Mouse (Mus musculus): ENCODE measurements around the gene Hnrnpk.
A peak's percentile ranks its signal among the peaks of the same experiment; 100 is the strongest.
"Not testable (repeated sequence)": the region's sequence is repeated elsewhere in the genome, so short reads cannot be mapped to it uniquely, and the experiment has no call there.

Hnrnpk gene

GRCm38 (mm10) chr13:58389324-58389951 is 13.7 kb downstream of the Hnrnpk start:
- no peak for DNase-seq (ENCODE audit: low read depth, low spot score)

- no peak for DNase-seq (ENCODE audit: low read depth, low spot score)
Observed at GRCm38 (mm10) chr13:58388379-58388778, 14.8 kb downstream of the Hnrnpk start.

GRCm38 (mm10) chr13:58387948-58388347 is 15.2 kb downstream of the Hnrnpk start:
- peak; percentile 81 for DNase-seq (ENCODE audit: low read depth, low spot score)

- no peak for DNase-seq (ENCODE audit: low read depth, low spot score)
Observed at GRCm38 (mm10) chr13:58385547-58385920, 17.6 kb downstream of the Hnrnpk start.

GRCm38 (mm10) chr13:58384779-58385546 is 18.2 kb downstream of the Hnrnpk start, which contains the start of gene 2210016F16Rik:
TSS of gene 2210016F16Rik (minus strand) at chr13:58385225.
- DNase-seq (ENCODE audit: low read depth, low spot score) = peak; percentile 67

GRCm38 (mm10) chr13:58384371-58384770 is 18.8 kb downstream of the Hnrnpk start:
- DNase-seq (ENCODE audit: low read depth, low spot score) = no peak

GRCm38 (mm10) chr13:58373153-58373470 is 30.0 kb downstream of the Hnrnpk start:
- DNase-seq (ENCODE audit: low read depth, low spot score) = no peak

GRCm38 (mm10) chr13:58372278-58373152 is 30.6 kb downstream of the Hnrnpk start:
- DNase-seq (ENCODE audit: low read depth, low spot score) = no peak

GRCm38 (mm10) chr13:58368835-58369234 is 34.3 kb downstream of the Hnrnpk start:
- DNase-seq (ENCODE audit: low read depth, low spot score) = no peak

- DNase-seq (ENCODE audit: low read depth, low spot score) = no peak
Observed at GRCm38 (mm10) chr13:58367641-58368040, 35.5 kb downstream of the Hnrnpk start.

GRCm38 (mm10) chr13:58366373-58366772 is 36.8 kb downstream of the Hnrnpk start:
- DNase-seq (ENCODE audit: low read depth, low spot score) = no peak

- not testable (repeated sequence) for DNase-seq (ENCODE audit: low read depth, low spot score)
Observed at GRCm38 (mm10) chr13:58365179-58365578, 38.0 kb downstream of the Hnrnpk start.

- DNase-seq (ENCODE audit: low read depth, low spot score) = no peak
Observed at GRCm38 (mm10) chr13:58364353-58365175, 38.6 kb downstream of the Hnrnpk start.

- DNase-seq (ENCODE audit: low read depth, low spot score) = no peak
Observed at GRCm38 (mm10) chr13:58359304-58359653, 43.9 kb downstream of the Hnrnpk start.

- peak; percentile 90 for DNase-seq (ENCODE audit: low read depth, low spot score)
Observed at GRCm38 (mm10) chr13:58358629-58359303, 44.4 kb downstream of the Hnrnpk start, which contains the start of gene Kif27. TSS of gene Kif27 (minus strand) at chr13:58359122.

- DNase-seq (ENCODE audit: low read depth, low spot score) = no peak
Observed at GRCm38 (mm10) chr13:58352996-58353395, 50.1 kb downstream of the Hnrnpk start.

- no peak for DNase-seq (ENCODE audit: low read depth, low spot score)
Observed at GRCm38 (mm10) chr13:58350606-58351005, 52.5 kb downstream of the Hnrnpk start.

GRCm38 (mm10) chr13:58344505-58344904 is 58.6 kb downstream of the Hnrnpk start:
- DNase-seq (ENCODE audit: low read depth, low spot score) = peak; percentile 53
